Mouse (Mus musculus) mouse trophoblast stem cell (cell line): ENCODE measurements around the gene Dcn.

Source experiments
- in situ Hi-C, 2 experiments: fragments of 300-500 bp; cut with MseI, MboI; formaldehyde crosslinking; loops; 2 replicates in 1 of 2; 3 replicates in 1 of 2; pipeline ENCODE4 v1.15.1; 2025

The Dcn gene

DNA sequence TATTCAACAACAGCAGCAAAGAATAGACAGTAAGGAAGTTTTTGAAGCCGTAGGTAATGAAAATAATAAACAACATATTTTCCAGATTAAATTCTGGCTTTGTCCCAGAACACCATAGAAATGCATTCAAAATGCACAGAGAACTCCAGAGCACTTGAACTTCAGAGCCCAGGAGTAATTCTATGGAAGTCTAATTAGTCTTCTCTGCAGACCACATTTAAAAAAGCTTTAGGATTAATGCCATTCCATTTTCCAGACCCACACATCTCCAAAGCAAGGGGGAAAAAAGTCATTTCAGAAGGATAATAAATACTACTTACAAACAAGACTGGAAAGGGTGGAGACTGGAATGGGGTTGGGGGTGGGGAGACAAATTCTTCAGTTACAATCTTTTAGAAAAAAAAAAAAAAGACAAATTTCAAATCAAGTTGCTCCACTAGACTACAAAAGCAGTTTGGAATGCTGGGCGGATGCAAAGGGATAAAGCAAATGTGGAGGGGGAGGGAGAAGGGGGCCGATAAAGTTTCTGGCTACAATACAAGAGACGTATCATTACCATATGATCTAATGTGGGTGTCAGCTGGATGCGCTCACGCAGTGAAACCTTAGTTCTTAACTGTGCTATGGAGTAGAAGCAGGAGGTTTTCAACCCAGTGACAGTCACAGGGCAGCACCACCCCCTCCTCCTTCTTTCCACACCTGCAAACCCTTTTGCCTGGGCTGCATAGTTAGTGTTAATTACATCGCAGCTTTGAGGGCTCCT lies at the start of gene Dcn:
Dcn (plus strand) TSS at position 606 of the 763 bp plus-strand sequence.
- in situ Hi-C loops: no loop called here

DNA sequence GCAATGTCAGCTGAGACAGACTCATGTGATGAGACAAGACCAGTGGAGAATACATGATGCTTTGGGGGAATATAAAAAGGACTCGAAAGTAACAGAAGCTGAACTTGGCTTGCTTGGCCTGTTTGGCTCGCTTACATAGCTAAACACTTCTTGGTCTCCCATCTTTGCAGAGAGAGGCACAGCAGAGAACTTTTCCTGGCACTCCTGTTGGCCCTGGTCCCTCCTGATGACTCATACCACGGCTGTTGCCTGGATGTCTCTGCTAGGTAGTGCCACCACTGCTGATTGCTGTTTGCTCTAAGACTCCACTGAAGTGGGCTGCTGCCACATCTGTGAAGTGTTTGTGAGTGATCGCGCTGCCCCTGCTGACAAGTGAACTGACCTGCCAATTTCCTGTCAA lies 42.7 kb upstream of the Dcn start:
- in situ Hi-C loops: no loop called here

GRCm38 (mm10) chr10:97442300-97442699 lies 37.1 kb upstream of the Dcn start:
- in situ Hi-C loops: no loop called here

DNA sequence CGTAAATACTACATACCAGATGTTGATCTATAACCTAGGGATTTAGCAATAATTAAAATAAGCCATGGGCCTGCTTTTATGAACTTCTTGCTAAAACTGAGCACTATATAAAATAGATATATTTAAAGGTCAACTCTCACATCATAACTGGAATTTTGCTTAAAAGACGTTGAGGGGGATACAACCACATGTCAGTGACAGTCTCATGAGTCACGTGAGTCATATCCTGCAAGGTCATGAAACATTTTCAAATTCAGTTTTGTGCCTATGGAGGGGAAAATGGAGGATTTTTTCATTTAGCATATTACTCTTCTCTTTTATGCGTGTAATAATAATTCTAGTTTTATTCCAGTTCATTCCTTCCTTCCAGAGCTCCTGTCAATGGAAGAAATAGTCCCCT lies 32.9 kb upstream of the Dcn start:
- in situ Hi-C loops: no loop called here

DNA sequence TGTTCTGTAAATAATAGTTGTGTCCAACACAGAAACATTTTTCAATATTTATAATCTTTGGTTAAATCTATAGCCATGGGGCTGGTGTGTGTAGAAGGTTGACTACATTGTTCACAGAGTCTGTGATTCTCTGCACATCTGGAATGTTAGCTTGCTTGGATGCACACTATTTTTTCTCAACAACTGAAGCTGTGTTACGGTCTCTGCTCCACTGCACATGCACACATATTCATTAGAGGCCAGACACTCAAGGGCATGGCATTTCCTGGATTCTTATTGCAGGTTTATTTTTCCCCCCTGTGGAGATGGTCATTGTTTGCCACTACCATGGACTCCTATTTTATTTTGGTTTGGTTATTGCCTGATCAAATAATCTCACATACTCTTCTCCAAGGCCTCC lies 26.5 kb upstream of the Dcn start:
- in situ Hi-C loops: no loop called here

- in situ Hi-C loops: no loop called here
Measured at GRCm38 (mm10) chr10:97453529-97453928, 25.9 kb upstream of the Dcn start.

DNA sequence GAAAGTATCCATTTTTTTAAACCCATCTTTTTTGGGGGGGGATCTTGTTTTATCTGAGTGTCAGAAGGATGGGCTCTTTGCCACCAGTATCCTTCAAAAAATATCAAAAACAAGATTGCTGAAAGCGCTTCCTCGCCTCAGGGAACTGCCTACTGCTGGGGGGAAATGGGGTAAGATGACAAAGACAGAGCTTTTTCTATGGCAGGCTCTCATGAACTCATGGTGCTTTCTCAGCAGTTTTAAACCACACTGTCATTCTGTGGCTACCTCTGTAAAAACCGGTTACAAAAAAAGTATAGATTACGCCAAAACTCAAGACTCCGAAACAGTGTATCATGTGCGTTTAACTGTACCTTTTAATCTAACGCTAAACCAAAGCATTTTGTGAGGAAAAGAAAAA lies 22.4 kb upstream of the Dcn start:
- in situ Hi-C loops: no loop called here

DNA sequence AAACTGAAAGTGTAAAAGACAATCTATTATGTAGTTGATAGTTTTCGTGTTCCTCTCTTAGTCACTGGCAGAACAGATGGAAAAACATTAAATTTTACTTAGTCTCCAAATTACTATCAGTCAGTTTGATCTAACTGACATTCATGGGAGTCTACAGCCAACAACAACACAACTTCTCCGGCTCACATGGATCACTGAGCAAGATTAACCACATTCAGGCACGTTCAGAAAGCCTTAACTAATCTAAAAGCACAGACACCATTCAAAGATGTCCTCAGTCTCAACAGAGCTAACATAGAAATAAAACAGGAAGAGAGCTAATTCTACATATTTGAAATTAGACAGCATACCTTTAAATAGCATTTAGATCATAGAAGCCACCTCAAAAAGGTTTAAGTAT lies 12.6 kb upstream of the Dcn start:
- in situ Hi-C loops: no loop called here

DNA sequence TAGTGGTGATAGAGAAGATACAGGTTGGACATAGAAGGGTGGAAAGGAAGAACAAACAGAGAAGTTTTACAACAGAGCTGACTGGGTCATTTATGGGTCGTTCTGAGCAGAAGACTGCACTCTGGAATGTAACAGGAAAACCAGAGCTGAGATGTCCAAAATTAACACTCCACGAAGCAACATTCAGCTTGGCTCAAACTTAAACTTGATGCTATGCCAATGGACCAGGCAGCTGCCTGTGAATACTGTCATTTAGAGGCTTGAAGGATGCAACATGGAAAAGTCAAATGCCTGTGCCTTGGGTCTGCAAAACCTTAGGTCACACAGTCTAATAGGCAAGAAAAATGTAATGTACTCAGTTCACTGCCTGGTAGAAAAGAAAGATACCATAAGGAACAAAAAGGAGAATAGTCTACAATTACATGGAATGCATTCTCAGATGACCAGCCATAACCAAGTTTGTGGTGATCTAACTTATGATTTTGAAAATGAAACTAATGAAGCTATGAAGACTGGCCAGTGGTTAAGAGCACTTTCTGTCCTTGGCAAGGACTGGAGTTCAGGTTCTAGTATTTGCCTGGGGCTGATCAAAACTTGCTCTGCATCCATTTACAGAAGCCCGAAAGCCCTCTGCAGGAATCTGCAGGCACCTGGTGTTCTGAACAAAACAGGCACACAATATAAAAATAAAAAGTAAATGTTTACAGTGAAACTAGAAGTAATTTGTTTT lies 9.8 kb upstream of the Dcn start:
- in situ Hi-C loops: no loop called here

DNA sequence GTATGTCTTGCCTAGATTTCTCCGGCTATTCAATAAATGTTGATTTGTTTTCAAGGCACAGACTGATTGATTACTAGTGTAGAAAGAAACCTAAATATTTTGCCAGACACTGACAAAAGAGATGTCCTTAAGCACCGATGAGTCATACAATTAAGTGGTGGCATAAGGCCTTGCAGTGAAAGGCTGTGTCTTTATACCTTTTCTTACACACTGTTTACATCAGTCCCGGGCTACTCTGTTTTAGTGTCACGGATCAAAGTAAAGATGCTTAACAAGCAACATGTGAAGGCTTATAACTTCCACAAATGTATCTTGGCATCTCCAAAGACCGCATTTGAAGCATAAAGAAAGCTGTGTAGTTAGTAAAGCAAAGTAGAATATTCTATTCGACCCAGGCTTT lies 3.9 kb upstream of the Dcn start:
- in situ Hi-C loops: no loop called here

GRCm38 (mm10) chr10:97478259-97478658 lies 1.1 kb upstream of the Dcn start:
- in situ Hi-C loops: no loop called here

- in situ Hi-C loops: no loop called here
Measured at GRCm38 (mm10) chr10:97482150-97482549, 2.7 kb downstream of the Dcn start.

- in situ Hi-C loops: no loop called here
Measured at GRCm38 (mm10) chr10:97484049-97484448, 4.6 kb downstream of the Dcn start.

GRCm38 (mm10) chr10:97485151-97485550 lies 5.7 kb downstream of the Dcn start:
- in situ Hi-C loops: no loop called here

DNA sequence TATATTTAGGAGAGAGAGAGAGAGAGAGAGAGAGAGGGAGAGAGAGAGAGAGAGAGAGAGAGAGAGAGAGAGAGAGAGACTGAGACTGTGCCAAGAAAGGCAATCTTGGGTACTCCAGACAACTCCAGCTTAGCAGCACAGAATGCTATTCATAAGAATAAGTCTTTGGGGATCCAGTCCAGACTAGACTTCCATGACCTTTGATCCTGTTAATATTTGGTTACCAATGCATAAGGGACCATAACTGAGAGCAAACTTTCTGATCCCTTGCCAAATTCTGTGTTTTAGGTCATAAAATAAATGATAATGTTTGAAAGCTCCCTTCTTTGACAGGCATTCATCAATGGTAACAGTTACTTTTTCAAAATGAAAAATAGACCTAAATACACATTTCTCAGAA lies 6.7 kb downstream of the Dcn start:
- in situ Hi-C loops: no loop called here

DNA sequence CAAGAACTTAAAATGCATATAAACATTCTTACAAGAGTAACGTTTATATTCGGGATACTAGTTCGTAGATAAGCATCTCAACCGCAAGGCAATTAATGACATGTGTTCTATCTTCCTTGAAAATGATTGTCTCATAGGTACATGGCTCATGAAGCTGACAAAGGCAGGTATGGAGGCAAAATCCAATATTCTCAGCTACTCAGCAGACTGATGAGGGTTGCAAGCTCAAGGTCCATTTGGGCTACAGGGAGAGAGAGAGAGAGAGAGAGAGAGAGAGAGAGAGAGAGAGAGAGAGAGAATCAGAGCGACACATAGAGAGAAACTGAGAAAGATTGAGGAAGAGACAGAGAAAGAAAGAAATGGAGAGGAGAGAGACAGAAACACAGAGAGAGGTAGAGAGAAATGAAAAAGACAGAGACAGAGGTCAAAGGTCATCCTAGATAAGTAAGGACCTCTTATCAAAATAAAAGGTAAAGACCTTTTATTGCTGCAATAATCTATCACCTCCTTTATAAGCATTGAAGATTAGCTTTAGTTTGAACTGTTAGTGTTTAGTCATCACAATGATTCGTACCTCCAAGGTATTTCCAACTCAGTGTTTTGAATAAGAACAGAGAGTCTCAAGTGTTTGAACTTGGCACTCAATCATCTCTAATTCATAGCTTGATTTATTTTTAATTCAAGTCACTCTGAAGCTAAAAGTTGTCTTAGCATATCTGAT lies 8.0 kb downstream of the Dcn start:
- in situ Hi-C loops: no loop called here

DNA sequence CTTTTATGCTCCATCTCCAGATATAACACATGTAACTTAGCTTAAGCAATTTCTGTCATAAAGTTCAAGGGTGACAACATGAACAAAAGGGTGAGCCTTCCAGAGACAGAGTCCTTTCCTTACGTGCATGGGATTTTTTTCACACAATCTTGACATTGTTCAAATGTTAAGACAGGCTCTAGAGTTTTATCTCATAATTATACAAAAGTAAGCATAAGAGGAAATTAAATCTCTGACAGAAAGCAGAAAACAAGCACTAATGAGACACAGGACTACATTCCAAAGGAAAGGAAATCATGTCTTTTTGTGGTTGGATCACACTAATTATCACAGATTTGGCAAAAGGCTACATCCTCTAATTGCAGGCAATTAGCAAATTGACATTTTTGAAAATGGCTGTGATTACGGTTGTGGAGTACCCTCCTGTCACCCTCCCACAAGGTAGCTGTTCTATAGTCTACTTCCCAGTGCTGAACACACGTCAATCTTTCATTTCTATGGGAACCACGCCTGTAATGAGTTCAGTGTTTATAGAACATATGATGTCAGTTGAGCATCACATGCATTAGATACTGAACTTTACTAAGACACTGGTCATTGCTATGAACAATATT lies 13.1 kb downstream of the Dcn start:
- in situ Hi-C loops: no loop called here

DNA sequence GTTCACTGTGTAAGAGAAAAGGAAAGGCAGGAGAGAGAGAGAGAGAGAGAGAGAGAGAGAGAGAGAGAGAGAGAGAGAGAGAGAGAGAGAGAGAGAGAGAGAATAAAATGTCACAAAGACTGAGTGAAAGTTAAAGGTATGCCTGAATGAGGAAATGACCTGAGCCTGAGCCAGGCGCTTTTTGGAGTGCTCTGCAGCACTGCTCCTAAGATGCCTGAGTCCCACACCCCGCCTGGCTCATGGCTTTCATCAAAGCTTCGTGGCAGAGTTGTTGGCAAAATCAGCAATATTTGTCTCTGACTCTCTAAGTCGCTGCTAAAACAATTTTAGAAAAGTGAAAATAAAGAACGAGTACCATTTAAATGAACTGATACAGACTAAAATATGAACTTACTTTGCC lies 18.2 kb downstream of the Dcn start:
- in situ Hi-C loops: no loop called here

DNA sequence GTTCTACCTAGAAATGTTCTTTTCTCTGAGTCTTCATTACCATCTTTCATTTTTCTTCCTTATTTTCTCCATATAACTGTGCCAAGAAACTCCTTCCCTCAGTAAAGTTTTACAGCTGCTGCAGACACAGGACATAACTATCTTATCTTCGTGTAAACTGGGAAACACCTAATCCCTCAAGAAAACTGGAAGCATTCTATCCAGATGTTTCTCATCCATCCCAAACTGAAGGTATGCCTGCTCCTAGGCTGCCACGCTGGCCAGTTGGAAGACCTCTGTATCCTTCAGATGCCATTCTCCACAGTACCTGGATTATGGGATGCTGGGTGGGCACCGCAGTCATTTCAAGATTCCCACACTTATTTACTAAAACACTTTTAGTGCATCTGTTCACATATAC lies 44.0 kb downstream of the Dcn start:
- in situ Hi-C loops: no loop called here

- in situ Hi-C loops: no loop called here
Measured at GRCm38 (mm10) chr10:97535697-97536096, 56.3 kb downstream of the Dcn start.

DNA sequence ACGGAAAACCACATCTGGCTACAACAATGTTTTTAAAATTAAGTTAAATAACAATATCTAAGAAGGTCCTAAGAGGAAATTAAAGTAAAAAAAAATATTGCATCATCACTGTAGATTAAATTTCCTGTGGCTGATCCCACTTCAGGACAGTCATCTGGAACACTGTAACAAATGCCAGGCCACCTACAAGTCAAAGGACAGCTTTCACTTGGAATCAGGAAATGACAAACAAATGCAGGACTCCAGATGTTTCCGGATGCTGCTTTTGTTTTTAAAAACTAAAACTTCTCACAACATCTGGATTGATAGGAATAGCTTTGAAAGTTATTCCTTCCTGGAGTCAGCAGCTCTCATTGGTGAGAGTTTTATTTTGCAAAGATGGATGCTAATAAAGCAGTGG lies 57.5 kb downstream of the Dcn start:
- in situ Hi-C loops: no loop called here

DNA sequence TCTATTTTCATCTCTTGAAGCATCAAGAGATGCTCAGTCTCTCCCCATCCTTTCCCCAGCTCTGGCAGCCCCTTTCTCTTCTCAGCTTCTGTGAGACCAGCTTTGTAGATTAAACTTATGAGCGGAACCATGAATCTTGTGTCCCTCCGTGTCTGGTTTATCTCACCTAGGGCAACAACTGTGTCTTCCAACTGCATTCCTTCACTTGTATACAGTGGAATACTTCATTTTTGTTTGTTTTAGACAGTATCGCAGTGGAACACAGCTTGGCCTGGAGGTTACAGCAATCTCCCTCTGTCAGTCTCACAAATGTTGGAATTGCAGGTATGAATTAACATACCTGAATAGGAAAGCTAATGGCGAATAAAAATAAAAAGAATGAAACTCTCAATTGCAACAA lies 58.8 kb downstream of the Dcn start:
- in situ Hi-C loops: no loop called here
